8 mouse cellular contexts compared by ENCODE assay signal in genomic region chr2:153493393-153493731, GRCm38 (mm10). TPM values are rescaled to one million over a fixed set of nuclear protein-coding genes. Genes with fewer than 3 reads are reported as not detected.
DNase-seq lines count a peak whose midpoint lies in the region; ATAC-seq lines count a peak whose summit lies in the region.
"Had no signal": no experiment of that assay in that cellular context is flagged by ENCODE, and none has a peak within 500 bp of the region (broad histone marks: within the 10 kb centered on the region; RNA-seq: fewer than 3 reads in every experiment).

No protein-coding gene starts in this region.

- peaks cover 8% of the 10 kb centered on the region for H3K27me3 ChIP-seq in neural tube, embryonic 11.5 days (ENCODE audit: control insufficient read depth, insufficient read depth, low read length)
- H3K27me3 ChIP-seq in forebrain, embryonic 13.5 days, result 0 out of 2 replicates have a peak, but pooled peaks cover 8% of the 10 kb centered on the region
- no peaks in the 10 kb centered on the region for H3K27me3 ChIP-seq in liver, embryonic 11.5 days (replicated peaks; ENCODE audit: control insufficient read depth, insufficient read depth, low read length)
- H3K27me3 ChIP-seq in stomach, embryonic 16.5 days (ENCODE audit: control insufficient read depth, insufficient read depth, low read length), result peaks cover 4% of the 10 kb centered on the region; the same call in 1 of the 2 replicates

- H3K4me1 ChIP-seq in neural tube, embryonic 11.5 days (ENCODE audit: control insufficient read depth, insufficient read depth, low read length), result peaks cover 30% of the 10 kb centered on the region
- H3K4me1 ChIP-seq in forebrain, embryonic 13.5 days, result peaks cover 66% of the 10 kb centered on the region
- H3K4me1 ChIP-seq in liver, embryonic 11.5 days (replicated peaks; ENCODE audit: control insufficient read depth, insufficient read depth, low read length), result peaks cover 79% of the 10 kb centered on the region
- peaks cover 40% of the 10 kb centered on the region for H3K4me1 ChIP-seq in stomach, embryonic 16.5 days (ENCODE audit: control insufficient read depth, insufficient read depth, low read length)

- no peak overlapping the region for H3K9ac ChIP-seq in neural tube, embryonic 11.5 days (ENCODE audit: low read length)
- H3K9ac ChIP-seq in forebrain, embryonic 13.5 days, result peak overlapping the region; percentile 76
- H3K9ac ChIP-seq in liver, embryonic 11.5 days (ENCODE audit: low read depth, low read length), result peak overlapping the region; percentile 79
- peak overlapping the region; percentile 72; the same call in 1 of the 2 replicates for H3K9ac ChIP-seq in stomach, embryonic 16.5 days (ENCODE audit: low read length)

- ATAC-seq in neural tube, embryonic 11.5 days (ENCODE audit: insufficient read depth, low FRiP score, low TSS enrichment), result no peak
- no peak for ATAC-seq in forebrain, embryonic 13.5 days
- no peak for ATAC-seq in liver, embryonic 11.5 days (replicated peaks; ENCODE audit: low FRiP score)
- no peak for ATAC-seq in stomach, embryonic 16.5 days (ENCODE audit: insufficient read depth, low FRiP score)
- ATAC-seq in cerebellum, adult (ENCODE audit: insufficient number of reproducible peaks, low FRiP score, low TSS enrichment), result no peak

- H3K4me2 ChIP-seq in neural tube, embryonic 11.5 days (ENCODE audit: low read depth), result peak overlapping the region; percentile 86
- H3K4me2 ChIP-seq in forebrain, embryonic 13.5 days, result peak overlapping the region; percentile 81
- H3K4me2 ChIP-seq in liver, embryonic 11.5 days, result peak overlapping the region; percentile 98
- peak overlapping the region; percentile 70 for H3K4me2 ChIP-seq in stomach, embryonic 16.5 days (ENCODE audit: low read depth, low read length)

- no peak for DNase-seq in neural tube, embryonic 11.5 days (ENCODE audit: low spot score)
- no peak for DNase-seq in neural tube, embryonic 10.5 days (ENCODE audit: extremely low spot score, low spot score)
- DNase-seq in liver, embryonic 11.5 days (ENCODE audit: low spot score), result no peak
- no peak for DNase-seq in yolk sac, embryonic 10.5 days (ENCODE audit: low spot score)

- H3K9me3 ChIP-seq in neural tube, embryonic 11.5 days (ENCODE audit: control insufficient read depth, low read length), result no peaks in the 10 kb centered on the region
- H3K9me3 ChIP-seq in forebrain, embryonic 13.5 days (replicated peaks), result no peaks in the 10 kb centered on the region
- H3K9me3 ChIP-seq in liver, embryonic 11.5 days (ENCODE audit: control insufficient read depth, low read length), result no peaks in the 10 kb centered on the region
- H3K9me3 ChIP-seq in stomach, embryonic 16.5 days (replicated peaks; ENCODE audit: control insufficient read depth, low read length), result no peaks in the 10 kb centered on the region

- 0 out of 2 replicates have a peak overlapping the region, but pooled peaks have one; percentile 41 for H3K4me3 ChIP-seq in neural tube, embryonic 11.5 days (ENCODE audit: low read depth, low read length)
- H3K4me3 ChIP-seq in forebrain, embryonic 13.5 days, result peak overlapping the region; percentile 51
- H3K4me3 ChIP-seq in liver, embryonic 11.5 days (ENCODE audit: low read depth, low read length), result peak overlapping the region; percentile 77
- H3K4me3 ChIP-seq in stomach, embryonic 16.5 days (replicated peaks; ENCODE audit: low read length), result peak overlapping the region; percentile 49

- H3K36me3 ChIP-seq in neural tube, embryonic 11.5 days (ENCODE audit: control insufficient read depth, insufficient read depth, low read length), result no peaks in the 10 kb centered on the region
- no peaks in the 10 kb centered on the region for H3K36me3 ChIP-seq in forebrain, embryonic 13.5 days (ENCODE audit: poor library complexity, severe bottlenecking)
- no peaks in the 10 kb centered on the region for H3K36me3 ChIP-seq in liver, embryonic 11.5 days (ENCODE audit: control insufficient read depth, insufficient read depth, low read length)
- H3K36me3 ChIP-seq in stomach, embryonic 16.5 days (ENCODE audit: control insufficient read depth, insufficient read depth, low read length), result no peaks in the 10 kb centered on the region

- no peak overlapping the region for H3K27ac ChIP-seq in neural tube, embryonic 11.5 days (ENCODE audit: low read depth, low read length)
- H3K27ac ChIP-seq in forebrain, embryonic 13.5 days, result peak overlapping the region; percentile 96
- peak overlapping the region; percentile 97 for H3K27ac ChIP-seq in liver, embryonic 11.5 days (ENCODE audit: low read depth, low read length)
- peak overlapping the region; percentile 62; the same call in 1 of the 2 replicates for H3K27ac ChIP-seq in stomach, embryonic 16.5 days (ENCODE audit: low read length)

- WGBS in neural tube, embryonic 11.5 days, result 20% methylated on average over 2 of the region's 2 CpGs
- WGBS in forebrain, embryonic 13.5 days, result 32% methylated on average over 2 of the region's 2 CpGs
- 14% methylated on average over 2 of the region's 2 CpGs for WGBS in liver, embryonic 11.5 days
- WGBS in stomach, embryonic 16.5 days, result 32% methylated on average over 2 of the region's 2 CpGs

RNA-seq across cellular contexts. Expression of gene 4930404H24Rik, which starts 0.8 kb away (rescaled TPM):
- polyA plus RNA-seq in neural tube, embryonic 11.5 days (2014; fragmentation: Nextera tagmentation; extraction: Ambion mirVana), result not detected in 2 replicates
- polyA plus RNA-seq in forebrain, embryonic 13.5 days (2015; fragmentation: Nextera tagmentation; extraction: Ambion mirVana), result not detected in 2 replicates
- not detected in 2 replicates for polyA plus RNA-seq in liver, embryonic 11.5 days (2014; fragmentation: Nextera tagmentation; extraction: Ambion mirVana)
- not detected in 2 replicates for polyA plus RNA-seq in stomach, embryonic 16.5 days (2015; fragmentation: Nextera tagmentation; extraction: Ambion mirVana)
- polyA plus RNA-seq: gonadal fat pad, adult 2 months had no signal

RNA-seq across cellular contexts. Expression of gene Nol4l, which starts 36.4 kb away (rescaled TPM):
- polyA plus RNA-seq in neural tube, embryonic 11.5 days (2014; fragmentation: Nextera tagmentation; extraction: Ambion mirVana), result 32.1 and 37.5 TPM in 2 replicates
- 32.1 and 36.7 TPM in 2 replicates for polyA plus RNA-seq in forebrain, embryonic 13.5 days (2015; fragmentation: Nextera tagmentation; extraction: Ambion mirVana)
- polyA plus RNA-seq in liver, embryonic 11.5 days (2014; fragmentation: Nextera tagmentation; extraction: Ambion mirVana), result 14.1 and 15.8 TPM in 2 replicates
- 11.3 and 11.5 TPM in 2 replicates for polyA plus RNA-seq in stomach, embryonic 16.5 days (2015; fragmentation: Nextera tagmentation; extraction: Ambion mirVana)
